Mouse (Mus musculus): ENCODE data around the gene Emp1.
A peak's percentile ranks its signal among the peaks of the same experiment; 100 is the strongest.

The Emp1 gene

DNA sequence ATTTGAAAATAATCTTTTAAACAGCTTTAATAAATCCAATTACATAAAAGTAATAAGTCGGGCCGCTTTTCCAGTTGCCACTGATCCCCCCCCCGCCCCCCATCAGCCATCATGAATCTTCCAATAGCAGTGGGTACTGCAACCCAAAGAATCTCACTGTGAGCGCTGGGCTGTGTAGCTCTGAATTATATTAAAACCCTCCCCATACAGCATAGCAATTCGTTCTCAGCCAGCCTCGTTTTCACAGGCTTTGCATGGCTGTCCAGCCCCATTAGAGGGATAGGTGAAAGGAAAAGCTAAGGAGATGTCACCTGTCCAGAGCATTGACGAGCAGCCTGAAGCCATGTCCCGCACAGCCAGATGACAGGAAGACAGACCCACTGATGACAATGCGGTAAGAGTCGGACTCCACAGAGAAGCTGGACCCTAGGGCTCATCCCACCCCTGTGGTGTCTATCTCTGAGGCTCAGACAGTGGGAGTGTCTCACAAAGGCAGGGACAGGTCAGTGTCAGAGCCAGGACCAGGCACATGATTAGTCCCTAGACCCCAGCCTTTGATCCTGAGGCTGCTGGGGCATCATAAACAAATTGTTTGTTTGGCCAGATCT is 49.5 kb downstream of the Emp1 start:
- no peak for DNase-seq (ENCODE audit: low spot score in 2 of 2)

GRCm38 (mm10) chr6:135412649-135413048 is 50.3 kb downstream of the Emp1 start:
- no peak for DNase-seq (ENCODE audit: low spot score in 2 of 2)

GRCm38 (mm10) chr6:135417459-135417858 is 55.1 kb downstream of the Emp1 start:
- peak; percentile 44 to 72 for DNase-seq (ENCODE audit: low spot score in 2 of 2)

- DNase-seq (ENCODE audit: low spot score in 2 of 2) = no peak
These were observed 56.0 kb downstream of the Emp1 start for GRCm38 (mm10) chr6:135418223-135418824.

DNA sequence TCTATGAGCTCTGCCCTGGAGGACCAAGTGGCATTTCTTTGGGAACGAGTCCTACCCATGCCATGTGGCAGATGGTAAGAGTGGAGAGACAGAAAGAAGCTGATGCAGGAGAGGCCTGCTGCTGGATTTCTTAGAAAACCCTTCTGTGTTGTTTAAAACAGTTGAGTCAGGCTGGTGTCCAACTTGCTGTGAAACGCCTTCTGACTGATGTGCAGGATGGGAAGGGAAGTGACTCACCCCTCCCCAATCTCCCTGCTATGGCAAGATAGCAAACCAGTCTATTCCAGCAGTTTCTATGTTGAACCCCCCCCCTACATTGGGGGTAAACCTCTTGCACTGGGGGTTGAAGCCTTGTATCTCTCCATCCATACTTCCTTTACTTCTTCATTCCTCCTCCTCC is 65.9 kb downstream of the Emp1 start:
- no peak for DNase-seq (ENCODE audit: low spot score in 2 of 2)

GRCm38 (mm10) chr6:135429268-135429909 is 67.0 kb downstream of the Emp1 start:
- no peak for DNase-seq (ENCODE audit: low spot score in 2 of 2)

- no peak for DNase-seq (ENCODE audit: low spot score in 2 of 2)
These were observed 68.2 kb downstream of the Emp1 start for GRCm38 (mm10) chr6:135430441-135430970.
